Mouse (Mus musculus) urinary bladder, postnatal 14 days (tissue): ENCODE measurements at regions not wholly inside any gene's neighbourhood (a gene's known extent, or its start where the extent isn't known, plus 50 kb on each side); places are given as distances from the start of the nearest gene placed in this dataset.

Experiments used
- DNase-seq: peaks from one replicate; pipeline ENCODE4 v3.0.0; 2021; ENCODE audit warnings: low spot score

DNA sequence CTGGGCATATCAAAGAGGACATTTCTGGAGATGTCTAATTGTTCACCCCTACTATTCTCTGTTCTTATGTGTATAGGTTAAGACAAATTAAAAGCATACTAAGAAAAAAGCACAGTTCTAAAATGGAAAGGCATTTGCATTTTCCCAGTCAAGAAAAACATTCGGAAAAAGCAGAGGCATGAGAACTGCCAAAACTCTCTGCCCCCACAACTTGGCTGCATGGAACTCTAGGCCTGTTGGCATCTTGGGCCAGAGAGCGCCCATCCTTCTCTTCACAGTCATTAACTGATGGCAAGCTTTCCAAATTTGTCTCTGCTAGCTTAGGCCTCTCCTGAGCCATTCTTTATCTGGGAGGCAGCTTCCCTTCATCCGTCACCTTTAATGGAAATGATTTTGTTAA, 281.6 kb downstream of the Tex13c3 start:
- no peak for DNase-seq

DNA sequence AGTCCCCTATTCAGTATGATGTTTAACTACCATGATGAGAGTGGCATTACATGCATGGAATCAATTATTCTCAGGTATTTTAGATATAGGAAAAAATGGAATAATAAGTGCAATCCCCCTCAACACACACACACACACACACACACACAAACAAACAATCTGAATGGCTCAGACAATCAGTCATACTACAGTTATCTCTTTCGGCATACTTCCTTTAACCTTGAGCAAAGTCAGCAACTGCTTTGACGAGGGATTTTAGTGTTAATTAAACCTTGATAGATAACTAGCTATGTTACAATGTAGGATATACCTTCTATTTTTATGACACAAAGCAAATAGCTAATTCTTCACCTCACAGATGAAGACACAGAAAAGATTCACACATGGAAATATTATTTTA, 312.1 kb downstream of the Tex13c3 start:
- no peak for DNase-seq

DNA sequence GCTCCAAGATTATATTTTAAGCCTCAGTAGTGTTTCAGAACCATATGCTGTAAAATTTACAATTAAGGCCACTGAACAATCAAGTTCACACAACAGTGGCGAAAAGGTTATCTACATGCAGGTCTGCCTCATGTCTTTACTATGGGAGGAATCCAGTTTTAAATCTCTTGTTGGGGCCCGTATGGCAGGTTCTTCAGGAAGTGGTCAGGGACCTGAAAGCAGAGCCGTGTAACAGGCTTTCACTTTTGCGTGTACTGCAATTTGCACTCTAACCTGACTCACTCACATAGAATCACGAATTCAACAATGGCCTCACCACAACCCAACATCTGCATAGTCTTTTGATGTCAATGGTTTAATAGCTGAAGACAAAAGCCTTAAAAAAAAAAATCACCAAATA, 312.6 kb downstream of the Tex13c3 start:
- DNase-seq = peak; percentile 43

DNA sequence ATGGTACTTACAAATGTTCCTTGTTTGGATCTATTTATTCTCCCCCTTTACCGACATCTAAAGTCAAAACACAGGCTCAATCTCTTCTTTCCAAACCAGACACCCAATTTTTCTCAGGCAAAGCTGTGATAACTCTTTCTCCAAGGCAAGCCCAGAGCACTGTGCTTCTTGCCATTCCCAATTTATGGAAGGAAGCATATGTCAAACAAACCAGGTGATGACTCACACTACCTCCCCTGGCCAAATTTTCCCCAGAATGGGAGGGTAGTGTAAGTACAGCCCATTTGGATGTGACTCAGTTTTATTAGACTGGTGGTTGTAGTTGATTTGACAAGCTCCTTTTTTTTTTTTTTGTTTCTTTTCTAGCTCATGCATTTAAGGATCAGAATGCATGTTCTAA, 313.0 kb downstream of the Tex13c3 start:
- DNase-seq = peak; percentile 16

DNA sequence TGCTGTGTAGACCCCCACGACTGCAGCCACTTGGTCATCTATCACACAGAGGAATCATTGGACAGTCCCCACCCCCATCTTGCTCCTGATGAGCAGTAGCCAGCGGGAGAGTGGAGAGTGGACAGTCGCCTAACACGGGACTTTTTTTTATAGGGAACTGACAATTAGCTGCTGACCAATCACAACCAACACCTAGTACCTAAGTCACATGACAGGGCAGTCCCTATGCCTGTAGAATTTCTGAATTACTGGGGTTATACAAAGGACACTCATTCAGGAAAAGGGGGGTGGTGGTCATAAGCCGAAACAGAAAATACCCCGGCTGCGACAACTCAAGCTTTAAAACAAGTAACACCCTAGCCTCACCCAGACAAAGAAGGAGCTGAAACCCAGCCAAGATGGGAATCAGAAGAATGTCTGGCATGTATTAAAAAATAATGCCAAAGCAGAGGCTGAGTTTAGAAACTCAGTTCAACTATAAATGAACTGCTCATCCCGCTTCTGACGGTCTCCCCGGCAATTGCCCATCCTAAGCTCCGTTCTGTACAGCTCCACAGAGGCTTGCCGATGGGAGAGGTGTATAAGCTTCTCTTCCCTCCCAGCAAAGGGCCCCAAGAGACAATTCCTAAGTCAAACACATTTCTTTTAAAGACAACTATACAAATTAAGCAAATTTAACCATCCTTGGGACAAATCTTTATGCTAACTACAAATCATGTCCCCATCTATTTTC, 313.8 kb downstream of the Tex13c3 start:
- peak; percentile 26 for DNase-seq

DNA sequence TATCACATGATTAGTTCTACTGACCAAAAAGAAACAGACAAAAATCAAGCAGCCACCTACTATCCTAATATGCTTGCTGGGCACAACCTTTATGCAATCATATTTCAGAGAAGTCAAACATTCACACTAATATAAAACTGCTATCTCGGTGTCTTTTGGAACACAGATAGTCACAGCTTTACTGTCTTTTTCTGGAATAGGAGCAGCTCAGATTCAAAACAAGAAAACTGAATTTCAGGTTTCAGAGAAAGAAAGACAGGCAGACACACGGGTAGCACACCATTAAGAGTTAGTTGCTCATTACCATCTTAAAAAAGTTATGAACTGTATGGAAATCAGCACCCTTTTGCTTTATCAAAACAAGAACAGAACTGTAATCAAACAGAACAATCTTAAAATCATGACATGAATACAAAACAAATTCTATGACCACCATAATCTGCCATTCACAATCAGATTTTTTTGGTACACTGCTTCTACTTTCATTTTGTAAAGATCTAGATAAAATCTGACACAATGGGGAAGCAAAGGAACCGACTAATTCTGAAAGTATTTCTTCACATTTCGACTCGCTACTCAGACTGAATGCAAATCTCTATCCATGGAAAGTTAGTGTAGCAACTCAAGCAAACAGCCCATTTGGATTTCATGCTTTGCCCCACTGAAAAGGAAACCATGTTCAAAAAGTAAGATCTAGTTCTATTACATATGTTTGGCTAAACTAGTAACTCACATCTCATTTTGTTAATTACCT, 315.1 kb downstream of the Tex13c3 start:
- no peak for DNase-seq

DNA sequence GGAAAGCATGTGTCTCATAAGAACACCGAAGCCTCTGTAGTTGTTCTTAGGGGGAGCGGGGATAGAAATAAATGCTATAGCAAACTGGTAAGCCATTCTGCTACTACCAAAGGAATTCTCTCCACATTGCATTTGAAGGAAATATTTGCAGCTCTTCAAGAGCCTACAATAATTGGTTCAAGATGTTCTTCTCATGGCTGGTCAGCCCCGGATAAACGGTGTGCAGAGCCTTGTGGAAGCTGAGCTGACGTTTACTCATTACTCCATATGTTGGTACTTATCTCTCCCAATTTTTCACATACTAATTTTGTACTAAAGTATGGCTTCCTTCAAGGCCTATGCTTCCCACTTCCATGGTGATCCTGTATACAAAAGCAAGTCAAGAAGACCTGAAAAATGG, 317.0 kb downstream of the Tex13c3 start:
- no peak for DNase-seq

DNA sequence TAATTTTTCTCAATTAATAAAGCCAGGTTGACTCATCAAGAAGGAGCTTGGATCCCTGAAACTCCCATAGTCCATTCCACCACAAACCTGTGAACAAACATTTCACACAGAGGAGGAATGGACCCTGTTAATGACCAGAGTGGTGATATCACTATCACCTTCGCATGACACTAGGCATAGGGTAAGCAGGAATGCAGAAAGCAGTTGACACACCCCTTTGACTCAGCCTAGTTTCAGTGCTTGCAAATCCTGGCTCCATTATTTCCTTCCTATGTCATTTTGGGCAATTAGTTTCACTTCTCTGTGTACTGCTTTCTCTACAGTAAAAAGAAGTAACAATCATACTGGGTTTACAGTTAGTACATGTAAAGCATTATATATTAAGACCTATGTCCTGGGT, 318.2 kb downstream of the Tex13c3 start:
- DNase-seq = no peak

DNA sequence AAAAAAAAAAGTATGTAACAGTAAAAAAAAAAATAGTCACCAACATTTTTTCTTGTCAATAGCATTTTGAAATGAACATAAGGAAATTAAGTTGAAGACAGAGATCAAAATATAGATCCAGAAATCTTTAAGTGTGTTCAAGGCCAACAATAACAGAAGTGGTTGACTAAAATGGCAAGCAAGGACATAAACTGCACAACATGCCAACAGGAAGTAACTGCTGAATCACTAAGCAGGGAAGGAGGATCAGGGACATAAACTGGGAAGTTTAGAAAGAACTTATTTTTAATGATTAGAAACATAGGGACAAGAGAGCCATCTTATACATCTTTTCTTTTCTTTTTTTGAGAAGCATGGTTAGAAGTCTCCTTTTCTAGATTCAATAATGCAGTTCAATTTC, 318.8 kb downstream of the Tex13c3 start:
- DNase-seq = no peak

DNA sequence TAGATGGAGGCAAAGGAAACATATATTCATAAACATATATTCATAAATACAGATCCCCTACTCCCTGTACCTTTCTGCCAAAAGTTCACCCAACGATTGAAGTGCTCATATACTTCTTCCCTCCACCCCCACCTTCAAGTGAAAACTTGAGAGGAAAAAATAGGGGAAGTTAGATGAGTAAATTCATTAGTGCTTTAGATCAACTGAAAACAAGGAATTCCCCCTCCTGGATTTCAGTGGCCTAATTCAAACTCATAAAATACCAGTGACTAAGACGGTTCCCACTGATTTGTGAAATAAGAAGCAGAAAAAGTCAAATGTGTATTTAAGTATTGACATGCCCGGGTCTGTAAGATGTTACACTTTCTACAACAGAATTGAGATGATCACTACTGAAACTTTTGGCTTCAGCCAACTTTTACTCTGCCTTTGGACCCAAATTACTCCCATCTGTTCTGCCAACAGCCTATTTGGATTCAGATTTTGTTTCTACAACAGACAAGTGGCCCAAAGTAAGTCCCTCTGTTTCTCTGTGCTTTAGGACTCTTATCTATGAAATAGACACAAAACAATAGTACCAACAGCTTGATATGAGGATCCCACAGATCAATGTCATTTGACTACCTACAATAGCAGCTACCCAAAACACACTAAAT, 320.7 kb downstream of the Tex13c3 start:
- DNase-seq = no peak

DNA sequence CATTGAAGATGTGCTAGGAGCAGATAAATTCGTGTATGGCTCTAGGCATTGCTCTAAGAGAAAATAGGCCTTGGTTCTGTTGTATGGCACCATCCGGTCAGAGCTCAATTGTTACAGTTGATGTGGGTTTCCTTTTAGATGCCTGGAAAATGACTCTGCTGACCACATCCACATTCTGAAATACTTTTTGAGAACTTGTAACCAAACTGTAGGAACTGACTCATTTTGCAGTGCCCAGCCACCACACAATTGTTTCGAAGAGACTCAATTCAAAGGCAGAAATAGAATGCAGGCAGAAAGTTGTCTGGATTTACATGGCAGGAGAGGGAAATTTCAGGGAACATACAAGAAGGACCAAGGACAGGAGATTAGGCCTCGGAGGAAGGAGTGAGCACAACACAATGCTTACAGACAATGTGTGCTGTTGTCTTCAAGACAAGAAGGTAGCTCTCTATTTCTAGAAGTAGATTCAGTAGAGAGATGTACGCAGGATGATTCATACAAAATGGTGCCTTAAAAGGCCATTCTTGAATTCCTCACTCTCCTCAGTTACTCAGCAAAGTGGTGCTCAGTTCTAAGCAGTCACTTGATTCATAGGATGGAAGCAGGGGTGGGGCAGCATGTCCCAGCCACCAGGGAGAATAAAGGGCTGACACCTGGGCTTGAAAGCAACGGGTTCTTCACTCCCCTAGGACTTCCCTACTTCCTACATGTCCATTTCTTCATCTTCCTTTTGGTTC, 323.5 kb downstream of the Tex13c3 start:
- DNase-seq = no peak

DNA sequence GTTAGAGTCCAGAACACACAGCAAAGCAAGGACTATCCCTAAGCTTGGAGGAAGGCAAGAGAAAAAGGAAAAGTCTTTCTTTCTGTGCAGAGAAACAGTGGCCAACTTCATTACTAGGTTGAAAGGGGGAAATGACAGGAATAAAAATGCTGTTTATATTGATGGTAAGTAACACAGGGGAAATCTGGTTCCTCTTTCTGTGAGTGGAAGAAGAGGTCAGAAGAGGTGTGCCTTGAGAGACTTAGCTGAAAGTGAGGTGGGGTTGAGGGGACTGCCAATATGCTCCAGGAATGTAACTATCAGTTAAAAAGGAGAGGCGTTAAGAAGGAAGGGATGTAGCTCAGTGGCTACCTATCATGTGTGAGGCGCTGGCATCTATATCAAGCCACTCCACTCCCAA, 327.5 kb downstream of the Tex13c3 start:
- DNase-seq = no peak

DNA sequence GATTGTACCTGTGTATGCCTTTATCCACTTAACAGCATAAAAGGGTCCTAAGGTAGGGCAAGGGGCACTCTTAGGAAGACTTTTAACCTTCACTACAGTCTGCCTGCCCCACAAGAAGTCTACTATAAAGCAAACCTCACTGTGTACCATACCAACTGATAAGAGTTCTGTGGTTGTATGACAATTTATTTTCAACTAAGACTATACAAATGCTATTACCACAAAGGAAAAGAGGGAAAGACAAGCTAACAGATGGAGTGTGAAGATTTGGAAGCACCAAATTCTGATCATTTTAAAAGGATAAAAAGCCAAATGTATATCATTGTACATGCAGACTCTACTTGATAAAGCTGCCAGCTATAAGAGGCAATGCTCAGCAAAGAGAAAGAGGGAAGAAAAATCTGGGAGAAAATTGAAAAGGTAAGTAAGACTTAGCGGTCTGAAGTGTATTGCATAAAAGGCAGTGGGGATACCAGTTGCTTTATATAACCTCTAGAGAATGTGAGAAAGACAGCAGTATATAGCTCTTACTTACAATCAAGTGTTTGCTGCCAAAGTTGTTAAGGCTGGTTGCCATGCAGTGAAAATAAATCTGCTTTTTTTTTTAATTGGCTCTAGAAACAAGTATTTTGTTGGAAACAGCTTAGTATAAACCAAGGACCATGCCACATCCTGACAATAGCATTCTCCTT, 328.8 kb downstream of the Tex13c3 start:
- no peak for DNase-seq

DNA sequence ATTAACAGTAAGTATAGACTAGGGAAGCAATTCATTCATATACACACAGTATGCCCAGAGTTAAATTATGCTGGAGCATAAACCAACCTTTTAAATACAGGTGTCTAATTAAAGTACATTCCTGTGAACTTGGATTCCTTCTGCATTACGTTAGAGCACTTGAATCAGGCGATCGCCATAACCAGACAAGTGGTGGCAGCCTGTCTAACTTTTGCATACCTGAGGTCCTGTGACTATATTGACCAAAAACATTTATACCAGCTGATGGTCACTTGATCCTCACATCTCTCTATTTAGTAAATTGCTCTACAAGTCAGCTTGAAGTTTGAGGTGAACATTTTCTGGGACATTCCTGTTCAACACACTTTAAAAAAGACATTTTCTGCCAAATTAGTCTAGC, 330.5 kb downstream of the Tex13c3 start:
- DNase-seq = no peak

DNA sequence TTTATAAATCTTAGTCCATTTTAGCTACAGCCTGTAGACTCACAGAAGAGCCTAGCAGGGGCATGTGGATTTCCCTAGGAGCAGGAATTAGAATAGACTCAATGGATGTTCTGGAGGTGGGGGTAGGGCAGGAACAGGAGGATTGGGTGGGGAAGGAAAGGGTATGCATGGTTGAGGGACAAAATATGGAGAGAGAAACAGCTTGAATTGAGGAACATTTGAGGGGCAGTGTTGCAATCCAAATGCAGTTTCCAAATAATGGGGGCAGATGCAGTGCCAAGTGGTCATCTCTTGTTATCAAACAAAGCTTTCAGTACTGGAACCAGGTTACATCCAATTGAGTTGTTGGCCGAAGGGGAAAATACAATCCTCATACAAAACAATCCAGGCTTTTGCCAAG, 332.4 kb downstream of the Tex13c3 start:
- no peak for DNase-seq

DNA sequence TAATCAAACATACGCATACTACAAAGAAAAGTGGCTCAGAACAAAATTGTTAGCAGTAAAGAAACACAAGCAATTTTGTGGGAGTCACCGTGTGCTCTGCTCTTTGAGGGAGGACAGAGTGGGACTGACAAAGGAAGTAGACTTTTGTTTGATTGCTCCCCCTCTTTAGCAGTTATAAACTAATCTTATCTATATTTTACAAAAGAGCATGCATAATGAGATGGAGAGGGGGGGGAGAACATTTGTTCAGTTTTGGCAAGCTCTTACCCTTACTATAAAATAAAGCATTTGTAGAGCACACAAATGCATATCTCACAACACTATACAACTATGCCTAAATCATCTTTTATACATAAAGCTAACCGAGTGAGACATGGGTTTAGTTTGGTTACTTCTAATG, 332.9 kb downstream of the Tex13c3 start:
- DNase-seq = no peak

DNA sequence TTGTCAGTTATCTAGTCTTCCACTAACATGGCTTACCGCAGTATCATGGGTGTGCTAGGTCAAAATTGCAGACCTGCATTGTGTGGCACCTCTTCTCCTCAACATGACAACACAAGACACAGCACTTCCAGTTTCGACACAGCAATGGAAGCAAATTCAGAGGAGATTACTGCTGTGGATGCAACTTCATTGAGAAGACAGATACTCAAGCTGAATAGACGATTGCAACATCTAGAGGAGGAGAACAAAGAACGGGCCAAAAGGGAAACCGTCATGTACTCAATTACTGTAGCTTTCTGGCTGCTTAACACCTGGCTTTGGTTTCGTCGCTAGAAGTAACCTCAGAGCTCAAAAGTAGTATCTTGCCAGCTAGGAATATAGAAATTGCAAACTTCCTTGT, 368.4 kb downstream of the Tex13c3 start:
- no peak for DNase-seq

DNA sequence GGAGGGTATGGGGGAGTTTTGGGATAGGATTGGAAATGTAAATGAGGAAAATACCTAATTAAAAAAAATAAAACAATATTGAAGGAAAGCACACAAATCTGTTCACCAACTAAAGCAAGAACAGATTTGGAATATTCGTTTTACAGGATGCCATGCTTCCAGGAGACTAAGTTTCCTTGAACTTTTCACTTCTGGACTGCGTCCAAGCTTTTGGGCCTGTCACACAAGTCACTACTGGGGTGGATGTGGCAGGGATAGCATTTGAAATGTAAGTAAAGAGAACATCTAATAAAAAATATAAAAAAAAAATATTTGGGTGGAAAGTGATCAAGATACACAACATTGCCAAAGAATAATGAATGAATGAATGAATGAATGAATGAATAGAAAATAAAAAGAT, 378.2 kb downstream of the Tex13c3 start:
- no peak for DNase-seq

DNA sequence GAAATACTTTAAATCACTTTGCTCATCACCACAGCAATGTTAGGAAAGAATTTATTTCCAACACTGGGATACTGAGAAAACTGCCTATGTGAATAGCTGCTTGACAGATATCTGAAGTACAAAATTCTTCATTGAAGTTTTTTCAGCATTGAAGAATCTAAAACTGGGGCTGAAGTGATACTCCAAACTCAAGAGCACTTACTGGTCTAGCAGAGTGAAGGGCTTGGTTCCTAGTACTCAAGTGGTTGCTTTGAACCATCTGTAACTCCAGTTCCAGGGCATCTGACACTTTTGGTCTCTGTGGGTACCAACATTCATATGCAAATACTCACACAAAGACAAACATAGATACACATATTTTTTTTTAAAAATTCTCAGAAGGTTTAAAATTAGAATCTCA, 385.2 kb downstream of the Tex13c3 start:
- no peak for DNase-seq

DNA sequence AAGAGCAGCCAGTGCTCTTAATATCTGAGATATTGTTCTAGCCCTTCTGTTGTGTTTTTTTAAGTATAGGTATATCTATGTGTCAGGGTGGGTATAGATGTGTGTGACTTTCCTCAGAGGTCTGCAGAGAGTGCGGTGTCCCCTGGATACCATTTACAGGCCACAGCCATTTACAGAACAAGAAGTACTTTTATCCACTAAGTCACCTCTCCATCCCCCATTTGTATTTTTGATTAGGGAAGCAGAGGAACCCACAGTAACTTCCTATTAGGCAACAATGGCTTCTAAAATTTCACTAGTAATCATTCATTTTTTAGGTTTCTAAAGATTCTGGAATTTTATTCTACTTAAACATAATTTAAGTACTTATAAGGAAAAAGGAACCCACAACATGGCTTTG, 396.7 kb downstream of the Tex13c3 start:
- no peak for DNase-seq

DNA sequence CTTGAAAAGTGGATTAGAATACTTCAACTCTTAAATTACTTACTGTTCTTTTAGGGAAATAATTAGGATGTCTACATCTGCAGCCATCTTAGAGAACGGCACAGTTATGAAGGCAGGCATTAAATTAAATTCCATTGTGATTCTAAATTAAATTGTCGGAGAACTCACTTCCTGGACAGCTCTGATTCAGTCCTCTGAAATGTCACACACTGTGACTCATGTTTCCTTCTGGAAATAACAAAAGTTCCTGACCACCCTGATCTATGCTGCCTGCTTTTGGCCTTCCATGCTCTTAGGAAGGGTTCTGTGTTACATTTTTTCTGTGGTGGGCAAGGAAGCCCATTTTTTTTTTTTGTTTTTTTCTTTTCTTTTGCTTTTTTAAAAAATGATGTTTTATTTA, 401.1 kb downstream of the Tex13c3 start:
- DNase-seq = no peak
